Mouse (Mus musculus) stomach, embryonic 14.5 days (tissue): ENCODE data around the gene Scnm1. TPM values are rescaled to one million over a fixed set of nuclear protein-coding genes. Genes with fewer than 3 reads are reported as not detected.

ENCODE experiments used
- ATAC-seq: fragments of 200-750 bp; cut with Nextera tagmentation; 2 replicates; pipeline ENCODE4 v1.8.0; 2017; ENCODE audit warnings: low read depth, moderate TSS enrichment; ENCODE audit not compliant: insufficient number of reproducible peaks, insufficient read depth, low FRiP score
- H3K27ac ChIP-seq: fragments of 300-500 bp; sonication (generic); 2 replicates; pipeline ENCODE4 v1.5.1; 2014; ENCODE audit warnings: mild to moderate bottlenecking, low read length, moderate library complexity, mixed read lengths
- H3K27me3 ChIP-seq: fragments of 300-500 bp; sonication (generic); 2 replicates; pipeline ENCODE4 v1.6.1; 2014; ENCODE audit warnings: low read length, control low read depth, mixed read lengths; ENCODE audit not compliant: control insufficient read depth, insufficient read depth
- H3K36me3 ChIP-seq: fragments of 300-500 bp; sonication (generic); 2 replicates; pipeline ENCODE4 v1.6.1; 2014; ENCODE audit warnings: mild to moderate bottlenecking, control low read depth, low read length, moderate library complexity, mixed read lengths; ENCODE audit not compliant: control insufficient read depth, insufficient read depth
- H3K4me1 ChIP-seq: fragments of 300-500 bp; sonication (generic); 2 replicates; pipeline ENCODE4 v1.6.1; 2014; ENCODE audit warnings: low read length, control low read depth, mixed read lengths; ENCODE audit not compliant: control insufficient read depth, insufficient read depth
- H3K4me2 ChIP-seq: fragments of 300-500 bp; sonication (generic); replicated peaks from 2 replicates; pipeline ENCODE4 v1.6.1; 2014; ENCODE audit warnings: low read depth, low read length, control low read depth
- H3K4me3 ChIP-seq: fragments of 300-500 bp; sonication (generic); 2 replicates; pipeline ENCODE4 v1.5.1; 2014; ENCODE audit warnings: low read depth, low read length, control low read depth
- H3K9ac ChIP-seq: fragments of 300-500 bp; sonication (generic); replicated peaks from 2 replicates; pipeline ENCODE4 v1.6.1; 2014; ENCODE audit warnings: low read depth, mild to moderate bottlenecking, control low read depth, low read length, moderate library complexity, mixed read lengths
- H3K9me3 ChIP-seq: fragments of 300-500 bp; sonication (generic); 2 replicates; pipeline ENCODE4 v1.6.1; 2016; ENCODE audit warnings: low read depth, low read length, control low read depth; ENCODE audit not compliant: control insufficient read depth
- WGBS: fragments of 180-500 bp; shearing (Covaris S2); extraction: QIAGEN DNeasy Blood & Tissue Kit; methylation state at CpG from one replicate; pipeline ENCODE4 v1.1.7; 2014; 5-methylcytosine and 5-hydroxymethylcytosine counted together
- polyA plus RNA-seq: library from polyadenylated mRNA; unstranded; fragments of >200 nt; fragmentation: Nextera tagmentation; extraction: Ambion mirVana; gene quantifications from 2 replicates; pipeline ENCODE4 v1.2.1, GENCODE M21; 2014

Gene Scnm1
- polyA plus RNA-seq, 1 experiment from 2014 or later, result 73.7 TPM

DNA sequence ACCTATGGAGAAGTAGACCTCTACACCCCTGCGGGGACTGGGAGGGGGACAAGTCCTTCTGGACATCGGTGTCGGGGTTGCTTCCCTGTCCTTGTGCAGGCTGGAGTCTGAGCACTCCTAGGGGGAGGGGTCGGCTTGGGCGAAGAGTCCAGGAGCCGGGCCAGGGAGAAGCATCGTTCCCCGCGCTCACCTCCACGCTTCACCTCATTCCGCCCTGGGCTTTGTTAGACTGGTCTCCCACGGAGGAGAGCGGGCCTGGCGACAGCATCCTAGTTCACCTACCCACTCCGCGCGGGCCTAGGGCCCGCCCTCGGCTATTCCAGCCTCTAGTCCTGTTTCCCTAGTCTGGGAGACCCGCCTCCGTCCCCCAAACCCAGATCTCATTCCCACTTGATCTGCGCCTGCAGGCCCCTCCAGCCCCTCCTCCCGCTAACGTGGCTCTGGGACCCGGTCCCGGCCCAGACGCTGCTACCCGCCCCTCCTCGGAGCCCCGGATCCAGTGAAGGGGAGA lies 27.3 kb upstream of the Scnm1 start:
- peak; percentile 9; the same call in 1 of the 2 replicates for ATAC-seq
- Histone ChIP-seq H3K9me3 (no peaks in the 10 kb centered on the region), H3K4me3 (peak overlapping the region; percentile 79), H3K27ac (no peak overlapping the region), H3K9ac (peak overlapping the region; percentile 52; the same call in 1 of the 2 replicates), H3K4me1 (peaks cover 28% of the 10 kb centered on the region; the same call in 1 of the 2 replicates), H3K4me2 (peak overlapping the region; percentile 63), H3K27me3 (no peaks in the 10 kb centered on the region), H3K36me3 (no peaks in the 10 kb centered on the region)
- WGBS, result under 1% methylated on average over 30 of the region's 30 CpGs

- Histone ChIP-seq H3K4me1 (peaks cover 28% of the 10 kb centered on the region; the same call in 1 of the 2 replicates), H3K27ac (0 out of 2 replicates have a peak within 1 kb of the TSS, but pooled peaks have one; percentile 33), H3K27me3 (no peaks in the 10 kb centered on the region), H3K4me3 (peak within 1 kb of the TSS; percentile 79), H3K9me3 (no peaks in the 10 kb centered on the region), H3K4me2 (peak within 1 kb of the TSS; percentile 63), H3K9ac (peak within 1 kb of the TSS; percentile 52), H3K36me3 (no peaks in the 10 kb centered on the region)
- ATAC-seq, result peak; percentile 95
- under 1% methylated on average over 66 of the region's 66 CpGs for WGBS
Measured at GRCm38 (mm10) chr3:95159987-95160963, 26.5 kb upstream of the Scnm1 start, which contains the start of gene Sema6c. TSS of gene Sema6c (plus strand) at chr3:95160457.

DNA sequence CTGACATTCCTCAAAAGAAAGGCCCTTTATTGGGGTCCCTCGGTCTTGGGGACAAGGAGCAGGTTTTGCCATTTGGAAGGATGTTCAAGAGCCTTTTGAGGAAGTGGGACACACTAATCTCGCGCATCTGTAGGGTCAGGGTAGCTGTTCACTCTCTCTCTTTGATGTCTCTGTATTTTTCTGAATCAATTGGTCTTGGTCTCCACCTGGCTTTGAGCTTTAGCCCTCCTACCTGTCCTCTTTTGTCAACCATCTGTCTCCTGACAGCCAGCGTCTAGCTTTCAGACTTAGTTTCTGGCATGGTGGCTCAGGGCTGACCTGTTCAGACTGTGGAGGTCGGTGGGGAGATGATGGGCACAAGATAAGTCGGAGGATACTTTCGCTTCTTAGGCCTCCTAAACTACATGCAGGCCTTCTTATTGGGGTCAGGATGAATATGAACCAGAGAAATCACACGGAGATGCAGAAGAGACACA lies 25.7 kb upstream of the Scnm1 start:
- no peak overlapping the region for H3K27ac ChIP-seq
- H3K27me3 ChIP-seq, result no peaks in the 10 kb centered on the region
- 20% methylated on average over 8 of the region's 8 CpGs for WGBS
- no peak overlapping the region for H3K9ac ChIP-seq
- H3K4me2 ChIP-seq, result peak overlapping the region; percentile 63
- H3K4me3 ChIP-seq, result peak overlapping the region; percentile 79
- H3K9me3 ChIP-seq, result no peaks in the 10 kb centered on the region
- H3K4me1 ChIP-seq, result peaks cover 28% of the 10 kb centered on the region; the same call in 1 of the 2 replicates
- H3K36me3 ChIP-seq, result no peaks in the 10 kb centered on the region
- no peak for ATAC-seq

GRCm38 (mm10) chr3:95153874-95154273 lies 20.1 kb upstream of the Scnm1 start:
- Histone ChIP-seq H3K4me3 (no peak overlapping the region), H3K9me3 (no peaks in the 10 kb centered on the region), H3K27me3 (no peaks in the 10 kb centered on the region), H3K27ac (no peak overlapping the region), H3K4me2 (no peak overlapping the region), H3K4me1 (no peaks in the 10 kb centered on the region), H3K36me3 (no peaks in the 10 kb centered on the region), H3K9ac (no peak overlapping the region)
- 53% methylated on average over 4 of the region's 4 CpGs for WGBS
- ATAC-seq, result no peak

GRCm38 (mm10) chr3:95147924-95148323 lies 14.1 kb upstream of the Scnm1 start:
- ATAC-seq, result no peak
- H3K9ac ChIP-seq, result no peak overlapping the region
- H3K27me3 ChIP-seq, result no peaks in the 10 kb centered on the region

GRCm38 (mm10) chr3:95142617-95143011 lies 8.8 kb upstream of the Scnm1 start:
- Histone ChIP-seq H3K4me1 (no peaks in the 10 kb centered on the region), H3K27ac (no peak overlapping the region), H3K4me3 (no peak overlapping the region), H3K27me3 (no peaks in the 10 kb centered on the region), H3K9ac (no peak overlapping the region), H3K4me2 (no peak overlapping the region), H3K36me3 (peaks cover 5% of the 10 kb centered on the region; the same call in 1 of the 2 replicates), H3K9me3 (no peaks in the 10 kb centered on the region)
- WGBS, result 7% methylated on average over 5 of the region's 5 CpGs
- ATAC-seq, result peak; percentile 66; the same call in 1 of the 2 replicates

More at GRCm38 (mm10) chr3:95147924-95148323, 14.1 kb upstream of the Scnm1 start:
- H3K9me3 ChIP-seq, result no peaks in the 10 kb centered on the region
- no peak overlapping the region for H3K4me2 ChIP-seq
- no peaks in the 10 kb centered on the region for H3K4me1 ChIP-seq
- no peak overlapping the region for H3K4me3 ChIP-seq
- no peaks in the 10 kb centered on the region for H3K36me3 ChIP-seq
- 49% methylated on average over 3 of the region's 3 CpGs for WGBS
- no peak overlapping the region for H3K27ac ChIP-seq

DNA sequence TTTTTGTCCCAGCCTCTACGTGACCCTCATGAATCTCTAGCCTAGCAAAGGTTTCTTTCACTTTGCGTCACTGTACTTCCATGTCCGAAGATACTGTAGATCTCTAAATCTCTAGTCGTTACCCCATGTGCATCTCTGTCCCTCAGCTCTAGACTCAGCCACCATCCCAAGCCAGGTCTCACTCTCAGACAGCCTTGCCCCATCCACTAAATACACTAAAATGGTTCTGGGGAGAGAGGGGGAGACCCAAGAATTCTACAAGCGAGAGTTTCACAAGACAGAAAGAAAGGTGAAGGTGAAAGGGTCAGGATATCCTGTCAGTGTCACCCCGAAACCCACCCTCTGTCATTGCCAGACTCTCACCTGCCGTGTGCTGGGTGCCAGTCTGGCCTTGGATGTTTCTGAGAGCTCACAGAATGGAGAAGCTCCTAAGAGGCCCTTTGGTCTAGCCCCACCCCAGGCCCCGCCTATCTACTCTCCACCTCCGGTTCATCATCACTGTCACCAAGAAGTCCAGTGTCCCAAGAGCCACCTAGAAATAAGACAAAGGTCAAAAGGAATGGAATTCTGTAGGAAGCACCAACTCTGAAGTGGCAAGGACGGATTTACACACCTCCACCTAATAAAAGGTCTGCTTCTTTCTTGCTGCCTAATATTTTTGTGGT lies 8.3 kb upstream of the Scnm1 start, which contains the start of gene Tnfaip8l2:
Gene Tnfaip8l2 (minus strand): TSS at position 409 of the 665 bp plus-strand sequence.
- no peaks in the 10 kb centered on the region for H3K27me3 ChIP-seq
- H3K4me1 ChIP-seq, result no peaks in the 10 kb centered on the region
- WGBS, result 82% methylated on average over 10 of the region's 10 CpGs
- H3K27ac ChIP-seq, result no peak within 1 kb of the TSS
- H3K36me3 ChIP-seq, result peaks cover 5% of the 10 kb centered on the region; the same call in 1 of the 2 replicates
- no peak within 1 kb of the TSS for H3K4me3 ChIP-seq
- no peak within 1 kb of the TSS for H3K9ac ChIP-seq
- H3K9me3 ChIP-seq, result no peaks in the 10 kb centered on the region
- ATAC-seq, result no peak
- H3K4me2 ChIP-seq, result no peak within 1 kb of the TSS

DNA sequence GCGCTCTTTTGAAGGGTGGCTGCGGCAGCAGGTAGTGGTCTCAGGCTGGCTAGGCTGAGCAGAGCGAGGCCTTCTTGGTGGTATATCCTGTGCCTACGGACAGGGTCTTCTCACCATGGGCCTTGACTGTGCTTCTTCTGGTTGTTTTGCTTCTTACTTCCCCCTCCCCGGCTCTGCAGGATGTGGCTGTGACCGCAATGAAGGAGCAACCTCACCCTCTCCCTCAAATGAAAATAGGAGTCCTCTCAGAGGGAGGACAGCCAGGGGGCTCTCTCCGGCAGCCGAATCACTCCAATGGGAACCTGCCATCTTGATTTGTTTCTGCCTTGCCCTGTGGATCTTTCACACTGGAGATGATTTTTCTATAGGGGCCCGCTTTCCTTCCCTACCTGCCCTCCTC lies 7.7 kb upstream of the Scnm1 start:
- WGBS, result 91% methylated on average over 9 of the region's 9 CpGs
- no peak overlapping the region for H3K4me2 ChIP-seq
- no peak for ATAC-seq
- no peak overlapping the region for H3K27ac ChIP-seq
- no peak overlapping the region for H3K4me3 ChIP-seq
- peaks cover 5% of the 10 kb centered on the region; the same call in 1 of the 2 replicates for H3K36me3 ChIP-seq
- no peak overlapping the region for H3K9ac ChIP-seq
- H3K4me1 ChIP-seq, result no peaks in the 10 kb centered on the region
- H3K27me3 ChIP-seq, result no peaks in the 10 kb centered on the region
- no peaks in the 10 kb centered on the region for H3K9me3 ChIP-seq
